Mouse (Mus musculus): ENCODE measurements around the gene Gon7. TPM values are rescaled to one million over a fixed set of nuclear protein-coding genes. Genes with fewer than 3 reads are reported as not detected.
A peak's percentile ranks its signal among the peaks of the same experiment; 100 is the strongest.

Gene Gon7
- polyA plus RNA-seq, 1 experiment from 2014 or later, result 46.3 TPM

GRCm38 (mm10) chr12:102722451-102722850, 35.2 kb downstream of the Gon7 start:
- 0 out of 2 replicates have a peak, but pooled peaks have one; percentile 24 for ATAC-seq (ENCODE audit: insufficient number of reproducible peaks, insufficient read depth, low FRiP score, low TSS enrichment, low read depth)
- H3K27ac ChIP-seq, result no peak overlapping the region

GRCm38 (mm10) chr12:102719552-102720315, 37.9 kb downstream of the Gon7 start:
- 31% methylated on average over 13 of the region's 13 CpGs for WGBS
- ATAC-seq (ENCODE audit: insufficient number of reproducible peaks, insufficient read depth, low FRiP score, low TSS enrichment, low read depth), result peak; percentile 50; the same call in 1 of the 2 replicates
- H3K27me3 ChIP-seq, result no peaks in the 10 kb centered on the region
- H3K36me3 ChIP-seq, result no peaks in the 10 kb centered on the region
- peaks cover 9% of the 10 kb centered on the region for H3K4me1 ChIP-seq (replicated peaks)
- H3K4me3 ChIP-seq (replicated peaks), result no peak overlapping the region
- no peak overlapping the region for H3K27ac ChIP-seq
- peak overlapping the region; percentile 39 for H3K4me2 ChIP-seq
- H3K9me3 ChIP-seq, result no peaks in the 10 kb centered on the region
- H3K9ac ChIP-seq (replicated peaks), result no peak overlapping the region

More at GRCm38 (mm10) chr12:102722451-102722850, 35.2 kb downstream of the Gon7 start:
- Histone ChIP-seq H3K36me3 (no peaks in the 10 kb centered on the region), H3K9me3 (no peaks in the 10 kb centered on the region), H3K4me2 (no peak overlapping the region), H3K4me3 (replicated peaks) (no peak overlapping the region), H3K4me1 (replicated peaks) (peaks cover 9% of the 10 kb centered on the region), H3K9ac (replicated peaks) (no peak overlapping the region), H3K27me3 (no peaks in the 10 kb centered on the region)
- 58% methylated on average over 11 of the region's 11 CpGs for WGBS

GRCm38 (mm10) chr12:102714654-102715395, 42.8 kb downstream of the Gon7 start:
- no peaks in the 10 kb centered on the region for H3K36me3 ChIP-seq
- peaks cover 35% of the 10 kb centered on the region for H3K4me1 ChIP-seq (replicated peaks)
- no peak overlapping the region for H3K4me2 ChIP-seq
- H3K4me3 ChIP-seq (replicated peaks), result no peak overlapping the region
- WGBS, result 84% methylated on average over 10 of the region's 10 CpGs
- no peak for ATAC-seq (ENCODE audit: insufficient number of reproducible peaks, insufficient read depth, low FRiP score, low TSS enrichment, low read depth)
- no peak overlapping the region for H3K27ac ChIP-seq
- H3K27me3 ChIP-seq, result no peaks in the 10 kb centered on the region
- no peak overlapping the region for H3K9ac ChIP-seq (replicated peaks)
- H3K9me3 ChIP-seq, result no peaks in the 10 kb centered on the region

- no peak for ATAC-seq (ENCODE audit: insufficient number of reproducible peaks, insufficient read depth, low FRiP score, low TSS enrichment, low read depth)
- H3K36me3 ChIP-seq, result no peaks in the 10 kb centered on the region
- H3K4me1 ChIP-seq (replicated peaks), result peaks cover 31% of the 10 kb centered on the region
- H3K9ac ChIP-seq (replicated peaks), result no peak overlapping the region
- H3K4me3 ChIP-seq (replicated peaks), result no peak overlapping the region
- H3K27me3 ChIP-seq, result no peaks in the 10 kb centered on the region
- H3K27ac ChIP-seq, result no peak overlapping the region
- H3K4me2 ChIP-seq, result no peak overlapping the region
- H3K9me3 ChIP-seq, result no peaks in the 10 kb centered on the region
- 75% methylated on average over 2 of the region's 2 CpGs for WGBS
These were observed 43.5 kb downstream of the Gon7 start for GRCm38 (mm10) chr12:102714116-102714515.

GRCm38 (mm10) chr12:102713153-102713865, 44.3 kb downstream of the Gon7 start:
- H3K9me3 ChIP-seq, result no peaks in the 10 kb centered on the region
- peaks cover 30% of the 10 kb centered on the region for H3K4me1 ChIP-seq (replicated peaks)
- H3K27me3 ChIP-seq, result no peaks in the 10 kb centered on the region
- H3K4me3 ChIP-seq (replicated peaks), result no peak overlapping the region
- 0 out of 2 replicates have a peak overlapping the region, but pooled peaks have one; percentile 0 for H3K27ac ChIP-seq
- WGBS, result 56% methylated on average over 20 of the region's 20 CpGs
- no peak overlapping the region for H3K9ac ChIP-seq (replicated peaks)
- ATAC-seq (ENCODE audit: insufficient number of reproducible peaks, insufficient read depth, low FRiP score, low TSS enrichment, low read depth), result no peak
- peak overlapping the region; percentile 11; the same call in 1 of the 2 replicates for H3K4me2 ChIP-seq
- no peaks in the 10 kb centered on the region for H3K36me3 ChIP-seq

GRCm38 (mm10) chr12:102710851-102711375, 46.7 kb downstream of the Gon7 start:
- WGBS, result 51% methylated on average over 4 of the region's 4 CpGs
- ATAC-seq (ENCODE audit: insufficient number of reproducible peaks, insufficient read depth, low FRiP score, low TSS enrichment, low read depth), result no peak

GRCm38 (mm10) chr12:102709896-102710295, 47.7 kb downstream of the Gon7 start:
- Histone ChIP-seq H3K27me3 (no peaks in the 10 kb centered on the region; the same call in 1 of the 2 replicates), H3K4me1 (replicated peaks) (peaks cover 37% of the 10 kb centered on the region), H3K4me3 (replicated peaks) (no peak overlapping the region), H3K9ac (replicated peaks) (no peak overlapping the region), H3K4me2 (no peak overlapping the region), H3K9me3 (no peaks in the 10 kb centered on the region), H3K36me3 (no peaks in the 10 kb centered on the region), H3K27ac (no peak overlapping the region)
- 77% methylated on average over 5 of the region's 5 CpGs for WGBS
- no peak for ATAC-seq (ENCODE audit: insufficient number of reproducible peaks, insufficient read depth, low FRiP score, low TSS enrichment, low read depth)

More at GRCm38 (mm10) chr12:102710851-102711375, 46.7 kb downstream of the Gon7 start:
- Histone ChIP-seq H3K4me1 (replicated peaks) (peaks cover 30% of the 10 kb centered on the region), H3K36me3 (no peaks in the 10 kb centered on the region), H3K4me2 (no peak overlapping the region), H3K9ac (replicated peaks) (no peak overlapping the region), H3K27me3 (no peaks in the 10 kb centered on the region; the same call in 1 of the 2 replicates), H3K9me3 (no peaks in the 10 kb centered on the region), H3K27ac (no peak overlapping the region), H3K4me3 (replicated peaks) (no peak overlapping the region)

- H3K4me1 ChIP-seq (replicated peaks), result peaks cover 40% of the 10 kb centered on the region
- peaks cover 8% of the 10 kb centered on the region for H3K27me3 ChIP-seq
- no peak for ATAC-seq (ENCODE audit: insufficient number of reproducible peaks, insufficient read depth, low FRiP score, low TSS enrichment, low read depth)
- no peak overlapping the region for H3K4me3 ChIP-seq (replicated peaks)
- WGBS, result 81% methylated on average over 11 of the region's 11 CpGs
- H3K9ac ChIP-seq (replicated peaks), result no peak overlapping the region
- H3K9me3 ChIP-seq, result no peaks in the 10 kb centered on the region
- no peak overlapping the region for H3K4me2 ChIP-seq
- H3K36me3 ChIP-seq, result no peaks in the 10 kb centered on the region
- no peak overlapping the region for H3K27ac ChIP-seq
These were observed 49.4 kb downstream of the Gon7 start for GRCm38 (mm10) chr12:102708220-102708619.

- no peak overlapping the region for H3K9ac ChIP-seq (replicated peaks)
- no peaks in the 10 kb centered on the region for H3K36me3 ChIP-seq
- H3K9me3 ChIP-seq, result no peaks in the 10 kb centered on the region
- no peak overlapping the region for H3K27ac ChIP-seq
- peaks cover 9% of the 10 kb centered on the region for H3K27me3 ChIP-seq
- WGBS, result 79% methylated on average over 10 of the region's 10 CpGs
- no peak overlapping the region for H3K4me2 ChIP-seq
- no peak overlapping the region for H3K4me3 ChIP-seq (replicated peaks)
- no peak for ATAC-seq (ENCODE audit: insufficient number of reproducible peaks, insufficient read depth, low FRiP score, low TSS enrichment, low read depth)
- peaks cover 45% of the 10 kb centered on the region for H3K4me1 ChIP-seq (replicated peaks)
These were observed 50.7 kb downstream of the Gon7 start for GRCm38 (mm10) chr12:102706833-102707463.

GRCm38 (mm10) chr12:102705906-102706640, 51.5 kb downstream of the Gon7 start:
- 83% methylated on average over 6 of the region's 6 CpGs for WGBS
- no peaks in the 10 kb centered on the region for H3K9me3 ChIP-seq
- peaks cover 45% of the 10 kb centered on the region for H3K4me1 ChIP-seq (replicated peaks)
- no peak overlapping the region for H3K4me3 ChIP-seq (replicated peaks)
- peaks cover 9% of the 10 kb centered on the region for H3K27me3 ChIP-seq
- H3K27ac ChIP-seq, result no peak overlapping the region
- H3K36me3 ChIP-seq, result no peaks in the 10 kb centered on the region
- H3K9ac ChIP-seq (replicated peaks), result no peak overlapping the region
- ATAC-seq (ENCODE audit: insufficient number of reproducible peaks, insufficient read depth, low FRiP score, low TSS enrichment, low read depth), result no peak
- peak overlapping the region; percentile 95 for H3K4me2 ChIP-seq

Data from limb, embryonic 12.5 days (tissue).